Mouse (Mus musculus) C3H10T1/2 (cell line): ENCODE data around the gene Cyp2w1. TPM values are rescaled to one million over a fixed set of nuclear protein-coding genes. Genes with fewer than 3 reads are reported as not detected.

ENCODE experiments used
- polyA plus RNA-seq, 2 experiments: library from polyadenylated mRNA; unstranded; fragments of >200 nt; fragmentation: generic; extraction: Trizol; gene quantifications; one replicate each; pipeline ENCODE4 v1.2.1; 2012; ENCODE audit warnings: missing spikeins in 2 of 2

Cyp2w1 gene
- polyA plus RNA-seq, result not detected

GRCm38 (mm10) chr5:139352317-139352716 is at the start of gene Cyp2w1:
Gene Cyp2w1 (plus strand): TSS chr5:139352617.

GRCm38 (mm10) chr5:139325395-139325966 is 26.9 kb upstream of the Cyp2w1 start, which contains the start of gene Adap1:
Gene Adap1 (minus strand): TSS chr5:139325622.

GRCm38 (mm10) chr5:139351134-139351533 is 1.3 kb upstream of the Cyp2w1 start, which contains the start of gene Cox19:
Gene Cox19 (minus strand): TSS chr5:139351418.

GRCm38 (mm10) chr5:139377468-139378270 is 25.3 kb downstream of the Cyp2w1 start, which contains the start of gene Gpr146:
Gene Gpr146 (plus strand): TSS chr5:139377697.

GRCm38 (mm10) chr5:139404801-139405401 is 52.5 kb downstream of the Cyp2w1 start, which contains the start of gene C130050O18Rik:
Gene C130050O18Rik (plus strand): TSS chr5:139405280.

Other genes with a start within 250 kb of the Cyp2w1 start
- under 1 TPM; 0.11 to 0.61 TPM for gene Prkar1b, start 202.6 kb upstream of the Cyp2w1 start, polyA plus RNA-seq
- 1 to 10 TPM; 4.3 to 8.9 TPM for gene Dnaaf5, start 202.4 kb upstream of the Cyp2w1 start, polyA plus RNA-seq
- gene Sun1, start 152.0 kb upstream of the Cyp2w1 start, polyA plus RNA-seq, result 10 to 100 TPM in 1 of 2 experiments, 1 to 10 TPM in 1; 4.6 to 37.3 TPM
- 100 to 1,000 TPM in 1 of 2 experiments, 10 to 100 TPM in 1; 90.3 to 169 TPM for gene Get4, start 100.3 kb upstream of the Cyp2w1 start, polyA plus RNA-seq
- under 1 TPM; 0.08 to 0.38 TPM for gene Adap1, start 27.0 kb upstream of the Cyp2w1 start, polyA plus RNA-seq
- gene Cox19, start 1.2 kb upstream of the Cyp2w1 start, polyA plus RNA-seq, result 10 to 100 TPM; 64.7 to 77.4 TPM
- gene Gpr146, start 25.1 kb downstream of the Cyp2w1 start, polyA plus RNA-seq, result 1 to 10 TPM in 1 of 2 experiments, under 1 TPM in 1; 0.81 to 5.5 TPM
- gene C130050O18Rik, start 52.7 kb downstream of the Cyp2w1 start, polyA plus RNA-seq, result under 1 TPM; 0.07 to 0.54 TPM
- 1 to 10 TPM in 1 of 2 experiments, under 1 TPM in 1; 0.95 to 7.4 TPM for gene Gper1, start 70.5 kb downstream of the Cyp2w1 start, polyA plus RNA-seq
- gene 3110082I17Rik, start 107.9 kb downstream of the Cyp2w1 start, polyA plus RNA-seq, result 10 to 100 TPM; 14.2 to 14.4 TPM
- gene Zfand2a, start 131.9 kb downstream of the Cyp2w1 start, polyA plus RNA-seq, result 10 to 100 TPM in 1 of 2 experiments, 1 to 10 TPM in 1; 3.0 to 14.4 TPM
- gene Uncx, start 190.9 kb downstream of the Cyp2w1 start, polyA plus RNA-seq, result not detected